Mouse (Mus musculus) gastrocnemius, adult 18-20 months (tissue): Measurements from ENCODE around the gene Rfx7. TPM values are rescaled to one million over a fixed set of nuclear protein-coding genes. Genes with fewer than 3 reads are reported as not detected.
"Not testable (repeated sequence)": the region's sequence is repeated elsewhere in the genome, so short reads cannot be mapped to it uniquely, and the experiment has no call there.

ENCODE experiments used
- DNase-seq: peaks from one replicate; pipeline ENCODE4 v3.0.0; 2021; ENCODE audit warnings: low spot score
- total RNA-seq, 2 experiments: library from RNA; stranded (reverse); gene quantifications; 2 replicates each; pipeline ENCODE4 v1.2.3; 2021

Gene Rfx7
- total RNA-seq, 2 experiments from 2014 or later: 17.8 to 20.8 TPM

DNA sequence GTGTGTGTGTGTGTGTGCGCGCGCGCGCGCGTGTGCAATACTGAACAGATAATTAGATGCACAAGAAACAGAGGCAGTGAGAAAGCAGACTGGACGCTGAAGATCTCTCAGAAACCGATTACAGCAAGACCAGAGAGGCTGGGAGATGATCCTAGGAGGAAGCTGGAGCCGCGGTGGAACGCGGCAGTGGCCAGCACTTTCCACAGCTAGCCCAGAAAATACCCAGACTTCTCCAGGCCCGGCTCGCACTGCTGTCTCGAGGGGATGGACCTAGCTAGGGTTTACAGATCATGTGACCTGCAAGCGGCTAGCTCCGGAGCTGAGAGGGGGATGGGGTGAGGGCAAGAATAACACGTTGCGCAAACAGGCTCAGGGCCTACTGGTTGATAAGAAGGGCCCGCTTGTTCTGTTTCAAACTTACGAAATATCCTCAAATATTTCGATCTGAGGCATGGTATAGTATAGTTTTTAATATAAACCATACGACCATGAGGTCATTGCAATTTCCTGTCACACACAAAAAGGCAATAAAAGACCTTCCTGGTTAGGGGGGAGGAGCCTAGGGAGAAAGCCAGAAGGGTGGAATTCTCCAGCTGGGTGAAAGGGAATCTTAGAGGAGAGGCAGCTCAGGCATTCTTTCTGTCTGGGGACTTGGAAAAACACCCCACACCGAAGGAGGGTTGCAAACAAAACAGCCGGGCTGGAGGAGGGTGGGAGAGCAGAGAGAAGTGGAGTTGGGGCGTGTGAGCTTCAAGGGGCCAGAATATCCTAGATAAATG is 108.0 kb downstream of the Rfx7 start:
- DNase-seq: peak; percentile 93

DNA sequence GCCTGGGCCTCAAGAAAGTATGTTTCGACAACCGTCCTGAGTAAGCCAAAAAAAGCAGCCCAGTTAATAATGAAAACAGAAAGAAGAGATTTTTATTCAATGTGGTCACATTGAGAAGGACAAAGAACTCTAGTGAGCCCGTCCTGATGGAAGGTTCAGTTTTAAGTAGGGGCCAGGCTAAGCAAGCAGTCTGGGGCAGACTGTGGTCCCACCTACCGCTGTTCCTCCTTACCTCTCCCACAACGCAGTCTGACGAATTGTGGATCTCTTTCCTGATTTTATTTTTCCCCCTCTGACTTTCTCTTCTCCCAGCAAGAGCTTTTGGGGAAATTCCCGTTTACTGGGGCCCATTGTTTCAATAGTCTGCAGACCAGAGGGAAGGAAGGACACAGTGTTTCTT is 108.6 kb downstream of the Rfx7 start:
- peak; percentile 30 for DNase-seq

DNA sequence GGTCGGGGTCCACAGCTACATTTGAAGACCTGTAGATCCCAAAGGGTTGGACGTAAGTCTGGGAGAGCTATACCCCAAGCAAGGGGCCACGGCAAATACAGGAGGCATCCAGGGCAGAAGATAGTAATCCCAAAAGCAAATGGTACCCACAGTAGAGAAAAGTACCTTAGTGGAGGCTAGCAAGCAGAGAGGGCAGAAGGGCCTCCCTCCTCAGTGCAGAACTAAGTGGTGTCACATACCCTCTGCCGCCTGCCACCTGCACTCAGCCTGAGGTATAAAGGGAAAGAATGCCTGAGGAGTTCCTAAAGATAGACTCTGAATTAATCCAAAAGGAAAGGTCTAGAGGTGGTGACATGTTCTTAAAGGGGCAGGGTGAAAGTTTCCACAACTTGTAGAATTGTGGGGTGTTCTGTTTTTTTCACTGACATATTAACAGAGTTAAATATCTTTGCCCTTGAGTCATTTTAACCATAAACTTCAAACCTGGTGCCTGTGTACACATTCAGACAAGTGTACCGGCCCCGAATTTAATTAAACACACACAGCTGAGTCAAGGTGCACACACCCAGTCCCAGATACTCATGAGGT is 109.1 kb downstream of the Rfx7 start:
- peak; percentile 73 for DNase-seq

DNA sequence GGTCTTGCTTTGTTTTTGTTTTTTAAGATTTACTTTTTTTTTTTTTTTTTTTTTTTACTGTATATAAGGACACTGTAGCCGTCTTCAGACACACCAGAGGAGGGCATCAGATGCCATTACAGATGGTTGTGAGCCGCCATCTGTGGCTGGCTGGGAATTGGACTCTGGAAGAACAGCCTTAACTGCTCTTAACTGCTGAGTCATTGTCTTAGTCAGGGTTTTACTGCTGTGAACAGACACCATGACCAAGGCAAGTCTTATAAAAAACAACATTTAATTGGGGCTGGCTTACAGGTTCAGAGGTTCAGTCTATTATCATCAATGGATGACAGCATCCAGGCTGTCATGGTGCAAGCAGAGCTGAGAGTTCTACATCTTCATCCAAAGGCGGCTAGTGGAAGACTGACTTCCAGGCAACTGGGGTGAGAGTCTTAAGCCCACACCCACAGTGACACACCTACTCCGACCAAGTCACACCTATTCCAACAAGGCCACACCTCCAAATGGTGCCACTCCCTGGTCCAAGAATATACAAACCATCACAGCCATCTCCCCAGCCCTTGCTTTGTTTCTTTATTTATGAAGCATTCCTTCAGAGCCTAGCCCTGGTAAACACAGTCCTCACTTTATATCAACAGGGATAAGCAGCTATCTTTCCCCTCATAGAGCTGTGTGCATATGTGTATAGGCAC is 110.9 kb downstream of the Rfx7 start:
- DNase-seq: not testable (repeated sequence)

DNA sequence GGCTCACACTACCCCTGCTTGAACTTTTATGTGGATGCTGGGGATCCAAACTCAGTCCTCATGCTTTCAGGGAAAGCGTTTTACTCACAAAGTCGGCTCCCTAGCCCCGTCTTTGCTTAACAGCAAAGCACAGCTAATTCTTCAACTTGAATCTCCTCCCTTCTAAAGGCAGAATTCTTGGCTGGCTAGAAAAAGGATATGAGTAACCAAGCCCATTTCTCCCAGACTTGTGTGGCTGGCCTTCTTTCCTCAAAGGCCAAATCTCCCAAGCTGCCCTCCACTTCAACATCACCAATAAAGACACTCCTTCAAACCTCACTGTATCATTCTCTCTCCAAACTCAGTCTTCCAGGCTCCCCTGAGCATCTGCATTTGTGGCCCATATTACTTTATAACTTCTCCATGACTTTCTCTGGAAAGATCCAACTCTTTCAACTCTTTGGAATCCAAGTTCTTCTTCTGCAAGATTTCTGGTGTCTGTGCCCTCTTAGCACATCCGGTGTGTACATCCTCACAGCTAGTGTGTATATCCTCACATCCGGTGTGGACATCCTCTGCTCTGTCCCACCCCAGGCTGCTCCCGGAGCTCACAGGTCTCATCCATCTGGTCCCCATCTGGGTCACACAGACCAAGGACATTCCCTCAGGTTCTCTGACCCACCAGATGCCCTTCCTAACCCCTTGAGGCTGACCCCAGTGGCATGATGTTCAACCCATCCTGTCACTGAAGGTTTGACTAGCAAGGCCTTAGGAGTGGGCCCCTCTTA is 111.8 kb downstream of the Rfx7 start:
- no peak for DNase-seq

DNA sequence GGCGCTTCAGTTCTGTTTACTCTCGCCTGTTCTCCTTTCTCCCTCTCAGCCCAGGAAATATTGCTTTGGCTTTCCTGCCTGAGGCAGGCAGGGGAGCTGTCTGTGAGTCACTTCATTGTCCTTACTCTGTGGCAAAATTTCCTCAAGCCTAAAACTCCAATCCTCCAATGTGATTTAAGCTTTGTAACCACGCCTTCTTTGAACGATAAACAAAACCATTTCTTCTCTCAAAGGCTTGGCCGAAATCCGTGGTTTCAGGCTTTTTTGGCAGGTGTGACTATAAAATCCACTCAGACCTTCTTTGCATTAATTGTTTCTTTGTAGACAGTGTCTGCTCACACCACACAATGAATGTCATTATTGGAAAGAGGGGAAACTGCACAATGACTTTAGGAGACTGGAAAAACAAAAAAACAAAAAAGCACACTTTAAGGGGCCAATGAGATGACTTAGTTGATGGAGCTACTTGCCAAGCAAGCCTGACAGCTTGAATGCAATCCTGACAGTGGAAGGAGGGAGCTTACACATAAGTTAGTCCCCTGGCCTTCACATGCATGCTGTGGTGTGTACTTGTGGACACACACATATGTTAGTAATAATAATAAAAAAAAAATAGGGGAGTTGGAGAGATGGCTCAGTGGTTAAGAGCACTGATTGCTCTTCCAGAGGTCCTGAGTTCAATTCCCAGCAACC is 112.5 kb downstream of the Rfx7 start:
- no peak for DNase-seq

DNA sequence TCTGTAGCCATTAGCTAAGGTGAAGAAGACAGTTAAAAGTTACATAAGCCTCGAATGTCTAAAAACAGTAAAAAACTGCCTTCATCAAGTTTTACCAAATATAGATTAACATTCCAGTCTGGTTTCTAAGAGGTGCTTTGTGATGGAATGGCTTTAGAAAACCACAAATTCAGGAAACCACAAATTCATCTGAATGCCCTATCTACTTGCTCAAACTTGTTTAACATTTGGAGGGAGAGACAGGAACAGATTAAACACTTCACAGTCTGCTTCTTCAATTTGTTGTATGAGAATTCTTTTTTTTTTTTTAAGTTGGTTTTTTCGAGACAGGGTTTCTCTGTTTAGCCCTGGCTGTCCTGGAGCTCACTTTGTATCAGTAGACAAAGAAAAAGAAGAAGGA is 117.7 kb downstream of the Rfx7 start:
- DNase-seq: no peak

DNA sequence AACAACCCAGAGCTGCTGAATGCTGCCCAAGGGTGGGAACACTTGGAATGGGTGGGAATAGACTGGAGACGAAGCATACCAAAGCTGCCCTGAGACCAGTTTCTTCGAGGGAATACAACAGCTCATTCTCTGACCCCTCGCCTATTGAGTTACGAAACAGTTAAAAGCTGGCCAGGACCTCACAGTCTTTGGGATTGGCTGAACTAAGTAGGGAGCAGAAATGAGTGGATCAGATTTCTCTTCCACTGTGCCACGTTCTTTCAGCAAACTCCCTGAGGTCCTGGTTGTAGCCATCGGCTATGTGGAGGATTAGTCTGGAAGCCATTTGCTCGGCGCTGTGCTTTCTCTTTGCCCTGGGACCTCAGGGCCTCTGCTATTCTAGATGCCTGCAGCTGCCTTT is 120.9 kb downstream of the Rfx7 start:
- DNase-seq: peak; percentile 69

DNA sequence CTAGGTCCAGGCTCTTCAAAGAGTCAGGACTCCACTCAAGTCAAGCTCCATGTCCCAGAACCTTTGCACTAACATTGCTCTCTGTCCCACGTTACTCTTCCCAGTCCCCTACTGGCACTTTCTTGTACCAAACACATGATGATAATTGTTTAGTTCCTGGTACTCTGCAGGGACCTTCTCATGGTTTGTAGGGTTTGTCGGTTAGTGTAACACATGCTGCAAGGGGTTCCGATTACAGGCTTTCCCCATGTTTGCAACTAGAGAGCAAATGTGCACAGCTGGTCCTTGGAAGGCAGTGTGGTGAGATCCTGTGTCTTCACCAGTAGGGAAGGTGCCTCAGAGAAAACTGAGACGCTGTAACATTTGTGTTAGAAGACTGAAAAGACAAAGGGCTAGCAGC is 121.5 kb downstream of the Rfx7 start:
- peak; percentile 57 for DNase-seq

DNA sequence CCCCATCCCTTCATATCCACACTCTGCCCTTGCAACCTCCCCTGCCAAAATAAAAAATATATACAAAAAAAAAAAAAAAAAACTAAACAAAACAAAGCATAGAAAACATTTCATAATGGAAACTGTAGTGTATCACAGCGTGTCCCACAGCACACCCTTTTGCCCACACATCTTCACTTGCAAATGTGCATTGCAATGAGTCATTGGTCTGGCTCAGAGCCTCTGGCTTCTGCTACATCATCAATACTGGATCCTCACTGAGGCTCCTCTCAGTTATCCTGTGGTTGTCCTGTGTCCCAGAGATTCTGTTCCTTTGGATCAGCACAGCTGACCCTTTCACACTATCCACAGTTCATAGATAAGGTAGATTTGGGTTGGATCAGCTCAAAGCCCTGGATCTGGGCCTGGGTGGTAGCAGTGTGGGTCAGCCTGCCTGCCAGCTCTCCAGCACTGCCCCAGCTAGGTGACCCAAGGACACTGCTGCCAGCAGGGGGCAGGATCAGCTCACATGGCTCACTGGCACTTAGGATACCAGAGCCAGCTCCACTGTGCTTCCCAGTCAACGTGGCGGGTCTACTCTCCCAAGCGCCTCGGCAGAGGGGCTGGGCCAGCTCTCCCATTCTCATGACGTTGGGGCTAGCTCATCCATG is 122.7 kb downstream of the Rfx7 start:
- peak; percentile 83 for DNase-seq

DNA sequence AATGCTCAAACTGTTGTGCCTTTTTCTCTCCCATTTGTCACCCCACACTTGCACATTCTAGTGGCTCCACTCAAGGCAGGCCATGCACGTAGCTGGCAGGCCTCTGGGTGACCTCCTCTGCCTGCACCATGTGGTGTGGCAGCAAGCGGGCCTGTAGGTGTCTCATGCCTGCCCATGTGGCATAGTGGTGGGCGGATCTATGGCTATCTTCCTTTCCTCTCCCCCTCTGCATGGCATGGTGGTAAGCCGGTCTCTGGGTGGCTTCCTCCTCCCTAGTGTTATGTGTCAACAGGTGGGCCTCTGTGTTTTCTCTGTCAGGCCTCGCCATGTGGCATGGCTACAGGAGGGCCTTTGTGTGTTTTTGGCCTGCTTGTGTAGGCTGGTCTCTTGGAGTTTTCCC is 123.6 kb downstream of the Rfx7 start:
- no peak for DNase-seq

DNA sequence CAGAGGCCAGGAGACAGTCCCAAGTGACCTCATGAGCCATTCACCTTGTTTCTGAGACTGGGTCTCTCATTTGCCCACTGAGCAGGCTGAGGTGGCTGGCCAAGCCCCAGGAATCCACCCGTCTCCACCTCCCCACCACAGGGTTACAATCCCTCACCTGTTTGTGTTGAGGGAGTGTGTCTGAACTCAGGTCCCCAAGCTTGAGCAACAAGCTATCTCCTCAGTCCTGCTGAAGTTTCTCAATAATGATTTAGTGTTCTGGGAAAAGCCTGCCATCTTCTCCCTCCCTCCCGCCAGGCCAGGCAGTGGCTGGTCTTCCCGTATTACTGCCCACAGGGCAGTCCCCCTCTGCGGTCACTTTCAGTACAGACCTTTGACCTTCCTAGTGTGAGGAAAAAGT is 124.5 kb downstream of the Rfx7 start:
- no peak for DNase-seq

DNA sequence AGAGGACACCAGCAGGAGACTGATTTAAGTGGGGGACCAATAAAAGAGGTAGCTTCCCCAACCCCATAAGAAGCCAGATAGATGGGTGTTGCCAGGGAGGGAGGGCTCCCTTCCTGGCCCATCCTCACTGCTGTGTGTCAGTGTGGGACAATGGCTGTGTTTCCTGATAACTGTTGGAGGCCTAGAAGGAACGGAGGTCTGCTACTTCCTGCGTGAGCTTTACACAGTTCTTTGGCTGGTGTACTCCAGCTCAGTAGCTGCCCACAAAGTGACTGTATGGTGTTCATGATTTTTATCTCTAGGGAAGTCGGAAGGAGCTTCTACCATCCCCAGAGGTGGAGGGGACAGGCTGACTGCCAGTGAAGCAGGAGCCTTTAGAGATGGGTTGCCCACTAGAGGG is 124.9 kb downstream of the Rfx7 start:
- no peak for DNase-seq

DNA sequence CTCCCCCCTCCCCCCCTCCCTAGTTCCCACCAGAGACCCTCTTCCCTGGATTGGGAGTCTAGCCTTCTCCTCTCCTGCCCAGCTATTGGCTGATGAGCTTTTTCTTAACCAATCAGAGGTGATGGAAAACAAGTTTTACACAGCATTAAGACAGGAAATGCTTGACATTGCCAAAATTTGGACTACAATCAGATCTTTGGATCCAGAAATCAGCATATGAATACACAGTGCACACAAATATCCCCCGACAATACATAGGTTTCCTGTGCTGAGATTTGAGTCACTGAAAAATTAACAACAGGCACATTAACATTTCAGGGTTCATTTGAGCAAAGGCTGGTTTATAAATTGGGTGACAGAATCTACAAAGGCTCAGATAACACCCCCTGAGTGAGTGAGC is 125.7 kb downstream of the Rfx7 start:
- no peak for DNase-seq

DNA sequence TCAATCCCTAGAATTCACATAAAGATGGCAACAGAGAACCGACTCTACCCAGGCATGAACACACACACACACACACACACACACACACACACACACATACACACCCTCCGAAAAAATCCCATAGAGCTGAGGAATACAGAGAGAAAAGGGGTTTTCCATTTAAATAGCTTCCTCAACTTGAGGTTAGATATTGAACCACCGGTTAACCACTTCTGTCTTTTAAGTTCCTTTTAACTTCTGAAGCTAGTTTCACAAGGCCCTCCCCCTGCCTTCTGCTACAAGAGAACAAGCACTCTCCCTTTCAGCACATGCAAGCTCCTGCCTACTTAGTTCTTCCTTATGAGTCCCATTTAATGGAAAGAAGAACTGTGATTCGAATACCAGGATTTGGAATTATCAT is 128.1 kb downstream of the Rfx7 start:
- DNase-seq: no peak

DNA sequence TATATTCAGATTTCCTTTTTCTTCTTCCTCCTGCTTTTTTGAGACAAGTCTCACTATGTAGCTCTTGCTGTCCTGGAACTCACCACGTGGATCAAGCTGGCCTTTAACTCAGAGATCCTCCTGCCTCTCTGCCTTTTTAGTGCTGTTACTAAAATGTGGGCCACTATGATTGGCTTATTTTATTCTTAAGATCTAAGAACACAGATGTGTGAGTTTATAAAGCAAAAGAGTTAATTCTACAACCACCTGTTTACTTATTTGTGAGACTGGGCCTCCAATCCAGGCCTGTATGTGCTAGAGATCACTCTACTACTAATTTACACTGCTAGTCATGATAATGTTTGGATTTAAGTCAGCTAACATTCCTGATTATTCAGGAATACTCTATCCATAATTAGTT is 128.9 kb downstream of the Rfx7 start:
- DNase-seq: no peak

DNA sequence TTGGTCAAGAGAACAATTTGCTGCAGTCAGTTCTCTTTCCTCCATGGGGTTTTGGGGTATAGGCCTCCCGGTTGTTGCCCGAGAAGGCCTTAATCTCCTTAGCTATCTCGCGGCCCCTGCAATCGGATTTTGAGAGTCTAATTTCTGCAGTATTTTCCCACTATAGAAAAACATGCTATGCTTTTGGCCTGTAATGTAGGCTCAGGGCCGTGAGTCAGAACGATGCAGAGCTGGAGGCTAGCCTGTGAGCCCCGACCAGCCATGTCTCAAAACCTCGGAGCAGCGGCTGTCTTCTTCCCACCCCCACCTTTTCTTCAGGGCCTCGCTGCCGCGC is 129.5 kb downstream of the Rfx7 start:
- DNase-seq: peak; percentile 37

DNA sequence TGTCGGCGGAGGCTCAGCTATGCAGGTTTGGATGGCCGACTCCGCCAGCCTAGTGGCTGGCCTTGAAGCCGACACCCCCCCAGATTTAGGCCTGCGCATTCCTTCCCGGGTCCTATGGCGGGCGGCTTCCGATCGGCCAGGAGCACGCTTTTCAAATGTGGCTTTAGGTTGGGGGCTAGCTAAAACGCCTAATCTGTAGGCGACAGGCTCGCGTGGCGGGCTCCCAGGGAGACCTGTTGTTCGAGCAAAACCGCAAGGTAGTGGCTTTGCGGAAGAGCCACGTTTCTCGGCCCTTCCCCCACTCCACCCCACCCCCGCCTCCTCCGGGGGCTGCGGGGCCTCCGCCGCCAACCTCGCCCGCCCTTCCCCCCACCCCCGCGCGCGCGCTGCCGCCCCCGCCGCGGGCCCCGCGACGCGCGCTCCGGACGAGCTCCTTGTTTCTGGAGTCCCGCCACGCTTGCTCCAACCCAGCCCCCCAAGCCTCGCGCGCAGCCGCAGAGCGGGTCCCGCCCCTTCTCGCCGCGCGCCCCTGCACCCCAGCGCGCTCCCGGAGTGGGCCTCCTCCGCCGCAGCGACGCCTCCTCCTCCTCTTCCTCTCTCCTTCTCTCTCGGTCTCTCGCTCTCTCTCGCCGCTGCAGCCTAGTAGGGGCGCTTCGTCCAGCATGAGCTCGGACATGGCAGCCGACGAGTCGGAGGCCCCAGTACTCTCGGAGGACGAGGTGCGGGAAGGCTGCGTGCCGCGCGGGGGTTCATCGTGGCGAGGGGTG is 130.0 kb downstream of the Rfx7 start, which contains the start of gene Nedd4:
Nedd4 (plus strand) TSS at position 452 of the 767 bp plus-strand sequence.
- peak; percentile 96 for DNase-seq

DNA sequence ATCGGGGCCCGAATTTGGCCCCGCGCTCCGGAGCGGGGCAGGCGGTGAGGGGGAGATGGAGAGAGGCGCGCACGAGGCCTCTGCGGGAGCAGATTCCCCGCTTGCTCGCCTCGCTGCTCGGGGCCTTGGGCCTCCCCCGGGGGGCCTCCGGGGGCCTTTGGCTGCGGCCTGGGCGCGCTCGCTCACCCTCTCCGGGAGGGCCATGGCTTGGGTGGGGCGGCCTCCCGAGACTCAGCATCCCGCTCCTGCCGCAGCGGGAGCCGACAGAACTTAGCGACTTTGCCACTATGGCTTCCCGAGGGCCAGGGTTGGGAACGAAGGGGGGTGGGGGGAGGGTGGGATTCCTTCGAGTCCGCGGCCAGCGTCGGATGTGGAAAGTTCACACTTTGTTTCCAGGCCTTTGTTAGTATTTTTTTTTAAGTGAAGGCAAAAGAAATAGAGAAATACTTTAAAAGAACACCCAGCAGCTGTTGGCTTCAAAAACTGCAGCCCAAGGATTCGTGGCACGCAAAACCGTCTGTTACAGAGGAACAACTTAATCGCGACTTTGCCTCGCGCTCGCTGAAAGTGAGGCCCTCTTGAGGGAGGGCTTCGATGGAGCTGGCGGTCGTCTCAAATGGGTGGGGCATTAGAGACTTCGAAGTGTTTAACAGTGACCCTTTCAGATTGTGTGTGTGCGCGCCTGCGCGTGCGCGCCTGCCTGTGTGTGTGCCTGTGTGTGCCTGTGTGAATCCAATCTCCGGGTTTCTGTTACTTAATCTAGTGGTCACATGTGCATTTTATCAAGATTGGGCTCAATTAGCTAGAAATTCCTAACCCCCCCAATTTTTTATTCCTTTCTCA is 130.9 kb downstream of the Rfx7 start:
- DNase-seq: peak; percentile 79
